Mouse (Mus musculus) megakaryocyte, embryonic 14.5 days (primary cell): ENCODE data around the gene Gm6882. TPM values are rescaled to one million over a fixed set of nuclear protein-coding genes. Genes with fewer than 3 reads are reported as not detected.
"Not testable (repeated sequence)": the region's sequence is repeated elsewhere in the genome, so short reads cannot be mapped to it uniquely, and the experiment has no call there.

Experiments
- H3K27me3 ChIP-seq: replicated peaks from 2 replicates; pipeline ENCODE3; 2012; ENCODE audit warnings: inconsistent platforms
- H3K36me3 ChIP-seq: replicated peaks from 2 replicates; pipeline ENCODE3; 2012; ENCODE audit warnings: low read length, inconsistent platforms, mixed read lengths
- H3K4me1 ChIP-seq: 2 replicates; pipeline ENCODE4 v1.6.1; 2012; ENCODE audit warnings: inconsistent platforms
- H3K4me3 ChIP-seq: replicated peaks from 2 replicates; pipeline ENCODE3; 2012; ENCODE audit warnings: moderate library complexity, mild to moderate bottlenecking, inconsistent platforms
- H3K9me3 ChIP-seq: 2 replicates; pipeline ENCODE4 v1.6.1; 2012; ENCODE audit warnings: inconsistent platforms
- polyA plus RNA-seq: library from polyadenylated mRNA; stranded (reverse); fragments of >175 nt; gene quantifications from 2 replicates; pipeline ENCODE4 v1.2.3, GENCODE M21; 2012; ENCODE audit warnings: low replicate concordance; ENCODE audit not compliant: insufficient read depth

Gm6882 gene
- not detected in 2 replicates for polyA plus RNA-seq

- not testable (repeated sequence) for H3K4me1 ChIP-seq, H3K27me3 ChIP-seq, H3K9me3 ChIP-seq, H3K36me3 ChIP-seq, H3K4me3 ChIP-seq
Measured at GRCm38 (mm10) chr7:21432645-21433044, at the start of gene Gm6882. TSS of gene Gm6882 (minus strand) at chr7:21432745.

Other genes with a start within 250 kb of the Gm6882 start
- gene Gm5157, start 242.3 kb downstream of the Gm6882 start, polyA plus RNA-seq, result not detected in 2 replicates
- gene Vmn1r124, start 172.1 kb downstream of the Gm6882 start, polyA plus RNA-seq, result not detected in 2 replicates
- not detected in 2 replicates for gene Vmn1r125, start 160.6 kb downstream of the Gm6882 start, polyA plus RNA-seq
- not detected in 2 replicates for gene Vmn1r126, start 131.3 kb downstream of the Gm6882 start, polyA plus RNA-seq
- gene Vmn1r127, start 112.9 kb downstream of the Gm6882 start, polyA plus RNA-seq, result not detected in 2 replicates
- not detected in 2 replicates for gene Vmn1r128, start 83.4 kb downstream of the Gm6882 start, polyA plus RNA-seq
- not detected in 2 replicates for gene Vmn1r129, start 71.5 kb downstream of the Gm6882 start, polyA plus RNA-seq
- not detected in 2 replicates for gene Vmn1r130, start 79.0 kb upstream of the Gm6882 start, polyA plus RNA-seq
- not detected in 2 replicates for gene Vmn1r131, start 113.3 kb upstream of the Gm6882 start, polyA plus RNA-seq
- not detected in 2 replicates for gene Vmn1r132, start 181.3 kb upstream of the Gm6882 start, polyA plus RNA-seq